Mouse (Mus musculus): ENCODE results near the gene Surf6. TPM values are rescaled to one million over a fixed set of nuclear protein-coding genes. Genes with fewer than 3 reads are reported as not detected.

Gene Surf6
- polyA plus RNA-seq (2014; fragmentation: Nextera tagmentation; extraction: Ambion mirVana) = 16.6 and 20.4 TPM in 2 replicates

DNA sequence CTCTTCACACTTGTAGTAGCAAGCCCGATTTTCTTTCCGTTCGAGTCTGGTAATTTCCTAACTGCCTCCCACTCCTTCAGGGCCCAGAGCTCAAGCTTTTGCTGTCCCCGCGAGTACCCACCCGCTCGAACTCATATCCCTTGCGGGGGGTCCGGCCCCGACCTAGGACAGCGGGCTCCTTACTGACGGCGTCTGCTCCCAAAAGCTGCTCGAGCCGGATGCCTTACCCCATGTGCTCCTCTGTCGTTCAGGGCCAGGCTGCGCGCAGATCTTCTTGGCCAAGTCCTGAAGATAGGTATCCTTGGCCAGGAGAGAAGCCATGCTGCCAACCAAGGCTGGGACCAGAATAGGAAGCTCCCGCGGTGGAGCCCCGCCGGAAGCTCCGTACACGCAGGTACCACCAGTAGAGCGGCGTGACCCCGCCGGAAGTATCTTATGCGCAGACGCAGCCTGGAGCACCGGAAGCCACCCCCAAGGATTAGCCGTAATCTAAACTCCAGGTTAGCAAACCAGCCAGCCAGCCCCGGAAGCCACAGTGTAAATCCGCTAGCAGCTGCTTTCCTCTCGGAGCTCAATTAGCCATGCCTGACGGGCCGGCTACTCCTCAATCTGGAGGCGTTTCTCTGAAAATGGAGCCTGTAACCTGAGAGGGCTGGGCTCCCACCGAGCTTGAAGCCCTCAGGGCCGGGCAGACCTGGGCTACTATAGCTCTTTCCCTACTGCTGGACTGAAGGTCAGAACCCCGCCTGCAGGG lies at the start of gene Surf6:
Gene Surf6, minus strand, starts transcription at position 413 of the 754 bp plus-strand sequence.
- Histone ChIP-seq H3K27me3 (ENCODE audit: control insufficient read depth, insufficient read depth, low read length) (no peaks in the 10 kb centered on the region), H3K36me3 (ENCODE audit: control insufficient read depth, insufficient read depth, low read length) (peaks cover 59% of the 10 kb centered on the region), H3K9ac (replicated peaks; ENCODE audit: low read length) (peak within 1 kb of the TSS; percentile 81), H3K4me2 (ENCODE audit: low read length) (peak within 1 kb of the TSS; percentile 86), H3K4me3 (replicated peaks; ENCODE audit: low read depth, low read length) (peak within 1 kb of the TSS; percentile 88), H3K9me3 (ENCODE audit: control insufficient read depth, low read length) (no peaks in the 10 kb centered on the region), H3K4me1 (ENCODE audit: control insufficient read depth, insufficient read depth, low read length) (peaks cover 18% of the 10 kb centered on the region), H3K27ac (replicated peaks; ENCODE audit: low read depth, low read length) (peak within 1 kb of the TSS; percentile 86)
- DNase-seq (peak; percentile 98), ATAC-seq (ENCODE audit: low FRiP score, low TSS enrichment) (peak; percentile 92)
- under 1% methylated on average over 41 of the region's 41 CpGs for WGBS

- WGBS = 97% methylated on average over 4 of the region's 4 CpGs
- no peak for ATAC-seq (ENCODE audit: low FRiP score, low TSS enrichment)
- Histone ChIP-seq H3K36me3 (ENCODE audit: control insufficient read depth, insufficient read depth, low read length) (peaks cover 65% of the 10 kb centered on the region), H3K9ac (replicated peaks; ENCODE audit: low read length) (no peak overlapping the region), H3K4me1 (ENCODE audit: control insufficient read depth, insufficient read depth, low read length) (no peaks in the 10 kb centered on the region), H3K4me3 (replicated peaks; ENCODE audit: low read depth, low read length) (no peak overlapping the region), H3K9me3 (ENCODE audit: control insufficient read depth, low read length) (no peaks in the 10 kb centered on the region), H3K27me3 (ENCODE audit: control insufficient read depth, insufficient read depth, low read length) (no peaks in the 10 kb centered on the region), H3K4me2 (ENCODE audit: low read length) (no peak overlapping the region), H3K27ac (replicated peaks; ENCODE audit: low read depth, low read length) (no peak overlapping the region)
- DNase-seq = no peak
Observed at GRCm38 (mm10) chr2:26952193-26952592, 49.5 kb upstream of the Surf6 start.

DNA sequence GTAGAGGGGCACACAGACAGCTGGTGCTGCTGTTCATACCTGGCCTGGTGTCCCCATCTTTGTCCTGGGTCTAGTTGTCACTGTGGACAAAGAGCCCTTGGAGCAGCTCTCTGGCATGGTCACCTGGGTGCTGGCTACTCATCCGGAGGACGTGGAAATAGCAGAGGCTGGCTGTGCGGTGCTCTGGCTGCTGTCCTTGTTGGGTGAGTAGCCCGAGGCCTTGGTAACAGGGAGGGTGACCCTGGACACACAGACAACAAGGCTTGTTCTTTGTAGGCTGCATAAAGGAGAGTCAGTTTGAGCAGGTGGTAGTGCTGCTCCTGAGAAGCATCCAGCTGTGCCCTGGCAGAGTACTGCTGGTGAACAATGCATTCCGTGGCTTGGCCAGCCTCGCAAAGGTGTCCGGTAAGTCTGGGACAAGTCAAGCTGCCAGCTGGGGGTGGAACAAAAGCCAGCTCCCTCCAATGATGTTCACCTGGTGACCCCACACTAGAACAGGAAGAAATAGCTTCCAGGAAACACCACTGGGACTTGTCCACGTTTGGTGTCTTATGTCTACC lies 48.7 kb upstream of the Surf6 start:
- no peak for ATAC-seq (ENCODE audit: low FRiP score, low TSS enrichment)
- peaks cover 66% of the 10 kb centered on the region for H3K36me3 ChIP-seq (ENCODE audit: control insufficient read depth, insufficient read depth, low read length)

GRCm38 (mm10) chr2:26950411-26950810 lies 47.7 kb upstream of the Surf6 start:
- Histone ChIP-seq H3K4me2 (ENCODE audit: low read length) (no peak overlapping the region), H3K4me3 (replicated peaks; ENCODE audit: low read depth, low read length) (no peak overlapping the region), H3K36me3 (ENCODE audit: control insufficient read depth, insufficient read depth, low read length) (peaks cover 58% of the 10 kb centered on the region), H3K27ac (replicated peaks; ENCODE audit: low read depth, low read length) (no peak overlapping the region), H3K9ac (replicated peaks; ENCODE audit: low read length) (no peak overlapping the region), H3K27me3 (ENCODE audit: control insufficient read depth, insufficient read depth, low read length) (no peaks in the 10 kb centered on the region), H3K4me1 (ENCODE audit: control insufficient read depth, insufficient read depth, low read length) (no peaks in the 10 kb centered on the region), H3K9me3 (ENCODE audit: control insufficient read depth, low read length) (no peaks in the 10 kb centered on the region)
- 94% methylated on average over 2 of the region's 2 CpGs for WGBS
- no peak for DNase-seq
- no peak for ATAC-seq (ENCODE audit: low FRiP score, low TSS enrichment)

More for the DNA sequence above, 48.7 kb upstream of the Surf6 start:
- no peak overlapping the region for H3K27ac ChIP-seq (replicated peaks; ENCODE audit: low read depth, low read length)
- no peaks in the 10 kb centered on the region for H3K27me3 ChIP-seq (ENCODE audit: control insufficient read depth, insufficient read depth, low read length)
- H3K4me3 ChIP-seq (replicated peaks; ENCODE audit: low read depth, low read length) = no peak overlapping the region
- H3K9me3 ChIP-seq (ENCODE audit: control insufficient read depth, low read length) = no peaks in the 10 kb centered on the region
- H3K4me2 ChIP-seq (ENCODE audit: low read length) = no peak overlapping the region
- H3K4me1 ChIP-seq (ENCODE audit: control insufficient read depth, insufficient read depth, low read length) = no peaks in the 10 kb centered on the region
- 89% methylated on average over 8 of the region's 8 CpGs for WGBS
- DNase-seq = no peak
- H3K9ac ChIP-seq (replicated peaks; ENCODE audit: low read length) = no peak overlapping the region

- DNase-seq (no peak), ATAC-seq (ENCODE audit: low FRiP score, low TSS enrichment) (no peak)
- 85% methylated on average over 3 of the region's 3 CpGs for WGBS
- H3K27me3 ChIP-seq (ENCODE audit: control insufficient read depth, insufficient read depth, low read length) = no peaks in the 10 kb centered on the region
- no peak overlapping the region for H3K9ac ChIP-seq (replicated peaks; ENCODE audit: low read length)
- no peaks in the 10 kb centered on the region for H3K4me1 ChIP-seq (ENCODE audit: control insufficient read depth, insufficient read depth, low read length)
- no peaks in the 10 kb centered on the region for H3K9me3 ChIP-seq (ENCODE audit: control insufficient read depth, low read length)
- H3K4me2 ChIP-seq (ENCODE audit: low read length) = no peak overlapping the region
- H3K36me3 ChIP-seq (ENCODE audit: control insufficient read depth, insufficient read depth, low read length) = 0 out of 2 replicates have a peak, but pooled peaks cover 6% of the 10 kb centered on the region
- H3K27ac ChIP-seq (replicated peaks; ENCODE audit: low read depth, low read length) = no peak overlapping the region
- H3K4me3 ChIP-seq (replicated peaks; ENCODE audit: low read depth, low read length) = no peak overlapping the region
Observed at GRCm38 (mm10) chr2:26943253-26943652, 40.6 kb upstream of the Surf6 start.

GRCm38 (mm10) chr2:26941539-26941938 lies 38.9 kb upstream of the Surf6 start:
- no peak for ATAC-seq (ENCODE audit: low FRiP score, low TSS enrichment)
- Histone ChIP-seq H3K27me3 (ENCODE audit: control insufficient read depth, insufficient read depth, low read length) (no peaks in the 10 kb centered on the region), H3K9ac (replicated peaks; ENCODE audit: low read length) (no peak overlapping the region), H3K9me3 (ENCODE audit: control insufficient read depth, low read length) (no peaks in the 10 kb centered on the region), H3K27ac (replicated peaks; ENCODE audit: low read depth, low read length) (no peak overlapping the region), H3K4me1 (ENCODE audit: control insufficient read depth, insufficient read depth, low read length) (no peaks in the 10 kb centered on the region), H3K4me2 (ENCODE audit: low read length) (no peak overlapping the region), H3K36me3 (ENCODE audit: control insufficient read depth, insufficient read depth, low read length) (0 out of 2 replicates have a peak, but pooled peaks cover 2% of the 10 kb centered on the region), H3K4me3 (replicated peaks; ENCODE audit: low read depth, low read length) (no peak overlapping the region)
- no peak for DNase-seq
- 41% methylated on average over 5 of the region's 5 CpGs for WGBS

DNA sequence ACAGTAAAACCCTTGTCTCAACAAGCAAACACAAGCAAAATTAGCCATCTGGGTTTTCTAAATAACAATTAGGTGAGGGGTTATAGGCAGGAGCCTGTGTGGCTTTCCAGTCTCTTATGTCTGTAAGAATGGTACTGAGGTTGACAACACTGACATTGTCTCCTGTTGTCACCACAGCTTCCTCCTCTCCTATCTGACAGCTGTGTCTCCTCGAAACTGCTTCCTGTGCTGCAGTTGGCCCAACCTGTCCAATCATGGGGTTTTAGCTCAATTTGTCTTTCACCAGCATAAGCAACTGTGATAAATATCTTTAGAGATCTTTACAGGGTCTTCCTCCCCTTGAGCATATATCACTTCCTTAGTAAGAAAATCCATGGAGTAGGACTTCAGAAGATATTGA lies 33.7 kb upstream of the Surf6 start:
- Histone ChIP-seq H3K9me3 (ENCODE audit: control insufficient read depth, low read length) (no peaks in the 10 kb centered on the region), H3K4me2 (ENCODE audit: low read length) (no peak overlapping the region), H3K4me3 (replicated peaks; ENCODE audit: low read depth, low read length) (no peak overlapping the region), H3K36me3 (ENCODE audit: control insufficient read depth, insufficient read depth, low read length) (0 out of 2 replicates have a peak, but pooled peaks cover 1% of the 10 kb centered on the region), H3K4me1 (ENCODE audit: control insufficient read depth, insufficient read depth, low read length) (peaks cover 12% of the 10 kb centered on the region), H3K27ac (replicated peaks; ENCODE audit: low read depth, low read length) (no peak overlapping the region), H3K9ac (replicated peaks; ENCODE audit: low read length) (no peak overlapping the region), H3K27me3 (ENCODE audit: control insufficient read depth, insufficient read depth, low read length) (no peaks in the 10 kb centered on the region)
- DNase-seq (no peak), ATAC-seq (ENCODE audit: low FRiP score, low TSS enrichment) (no peak)
- 84% methylated on average over 1 of the region's 1 CpGs for WGBS

GRCm38 (mm10) chr2:26935286-26935685 lies 32.6 kb upstream of the Surf6 start:
- Histone ChIP-seq H3K9me3 (ENCODE audit: control insufficient read depth, low read length) (no peaks in the 10 kb centered on the region), H3K4me2 (ENCODE audit: low read length) (no peak overlapping the region), H3K9ac (replicated peaks; ENCODE audit: low read length) (no peak overlapping the region), H3K36me3 (ENCODE audit: control insufficient read depth, insufficient read depth, low read length) (peaks cover 12% of the 10 kb centered on the region; the same call in 1 of the 2 replicates), H3K27me3 (ENCODE audit: control insufficient read depth, insufficient read depth, low read length) (no peaks in the 10 kb centered on the region), H3K4me1 (ENCODE audit: control insufficient read depth, insufficient read depth, low read length) (peaks cover 17% of the 10 kb centered on the region), H3K27ac (replicated peaks; ENCODE audit: low read depth, low read length) (no peak overlapping the region), H3K4me3 (replicated peaks; ENCODE audit: low read depth, low read length) (no peak overlapping the region)
- WGBS = 95% methylated on average over 2 of the region's 2 CpGs
- no peak for ATAC-seq (ENCODE audit: low FRiP score, low TSS enrichment)
- DNase-seq = no peak
